Comparison of ENCODE assay signal across 11 mouse cellular contexts in the genomic region with DNA sequence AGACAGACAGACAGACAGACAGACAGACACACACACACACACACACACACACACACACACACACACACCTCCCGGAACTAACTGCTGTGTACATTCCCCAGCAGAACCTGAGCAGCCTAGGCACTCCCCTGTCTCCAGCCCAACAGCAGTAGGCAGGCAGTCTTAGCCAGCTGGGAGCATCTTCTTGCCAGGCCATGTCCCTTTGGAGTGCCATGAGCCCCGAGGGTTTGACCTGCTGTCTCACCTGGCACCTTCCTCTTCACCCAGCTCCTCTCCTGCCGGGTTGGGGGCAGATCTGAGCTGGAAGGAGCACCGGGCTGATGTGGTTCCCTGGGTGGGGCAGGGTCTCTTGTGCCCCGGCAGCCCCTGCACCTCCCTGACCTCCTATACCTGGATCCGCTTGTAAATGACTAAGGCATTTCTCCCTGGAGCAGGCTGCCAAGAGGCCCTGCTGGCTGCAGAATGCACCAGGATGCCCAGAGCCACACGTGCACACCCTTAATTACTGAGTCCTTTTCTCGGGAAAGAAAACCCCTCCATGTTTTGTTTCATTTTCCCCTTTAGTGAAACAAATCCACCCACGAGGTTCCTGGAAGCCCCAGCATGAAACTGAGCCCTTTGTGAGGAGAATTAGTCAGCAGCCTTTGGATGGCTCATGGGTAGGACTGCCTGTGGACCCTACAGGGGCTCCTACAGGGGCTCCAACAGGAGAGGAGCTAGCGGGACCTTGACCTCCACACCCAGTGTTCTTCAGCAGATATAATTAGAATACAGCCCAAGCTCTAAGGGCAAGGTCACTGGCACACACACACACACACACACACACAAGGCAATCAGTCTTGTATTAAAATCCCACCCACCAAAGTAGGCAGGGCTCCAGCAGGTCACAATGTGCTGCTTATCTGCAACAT. TPM values are rescaled to one million over a fixed set of nuclear protein-coding genes. Genes with fewer than 3 reads are reported as not detected.
DNase-seq lines count a peak whose midpoint lies in the region; ATAC-seq and TF ChIP-seq lines count a peak whose summit lies in the region.
"Had no signal": no experiment of that assay in that cellular context is flagged by ENCODE, and none has a peak within 500 bp of the region (broad histone marks: within the 10 kb centered on the region; RNA-seq: fewer than 3 reads in every experiment).

No protein-coding gene starts in this region.

- no peaks in the 10 kb centered on the region for H3K36me3 ChIP-seq in heart, embryonic 16.5 days (ENCODE audit: control insufficient read depth, insufficient read depth)
- no peaks in the 10 kb centered on the region for H3K36me3 ChIP-seq in embryonic facial prominence, embryonic 12.5 days
- H3K36me3 ChIP-seq in midbrain, embryonic 14.5 days (ENCODE audit: control insufficient read depth, insufficient read depth, low read length), result no peaks in the 10 kb centered on the region
- H3K36me3 ChIP-seq: liver, embryonic 15.5 days had no signal

- WGBS in heart, embryonic 16.5 days, result 52% methylated on average over 10 of the region's 10 CpGs
- WGBS in embryonic facial prominence, embryonic 12.5 days, result 37% methylated on average over 10 of the region's 10 CpGs
- WGBS in midbrain, embryonic 14.5 days, result 56% methylated on average over 10 of the region's 10 CpGs

- no peaks in the 10 kb centered on the region for H3K9me3 ChIP-seq in heart, embryonic 16.5 days (replicated peaks; ENCODE audit: control insufficient read depth, low read length)
- H3K9me3 ChIP-seq in embryonic facial prominence, embryonic 12.5 days, result no peaks in the 10 kb centered on the region
- H3K9me3 ChIP-seq in midbrain, embryonic 14.5 days (ENCODE audit: control insufficient read depth, low read length), result no peaks in the 10 kb centered on the region
- H3K9me3 ChIP-seq: liver, embryonic 15.5 days had no signal

- peak overlapping the region; percentile 6; the same call in 1 of the 2 replicates for H3K9ac ChIP-seq in heart, embryonic 16.5 days (ENCODE audit: low read length)
- no peak overlapping the region for H3K9ac ChIP-seq in embryonic facial prominence, embryonic 12.5 days
- H3K9ac ChIP-seq in midbrain, embryonic 14.5 days (replicated peaks; ENCODE audit: low read length), result 0 out of 2 replicates have a peak overlapping the region, but pooled peaks have one; percentile 16
- H3K9ac ChIP-seq: liver, embryonic 15.5 days had no signal

- H3K27ac ChIP-seq in heart, embryonic 16.5 days (ENCODE audit: low read length), result no peak overlapping the region
- H3K27ac ChIP-seq in embryonic facial prominence, embryonic 12.5 days, result peak overlapping the region; percentile 65
- H3K27ac ChIP-seq in midbrain, embryonic 14.5 days (replicated peaks; ENCODE audit: low read depth, low read length), result no peak overlapping the region
- H3K27ac ChIP-seq: left cerebral cortex, adult 2 months; liver, embryonic 15.5 days had no signal

- no peak for DNase-seq in heart, postnatal 4 days
- peak; percentile 51 for DNase-seq in brain, embryonic 14.5 days (ENCODE audit: low read depth)
- DNase-seq in midbrain, embryonic 14.5 days, result no peak
- no peak for DNase-seq in ovary, adult 18-20 months (ENCODE audit: low spot score)
- no peak for DNase-seq in right cerebral cortex, adult 2 months (ENCODE audit: low spot score in 2 of 2)
- DNase-seq: kidney, postnatal 14 days; right cerebral cortex, postnatal 14 days had no signal

- TF ChIP-seq CTCF in brain, embryonic 14.5 days (IDR thresholded peaks at IDR 0.05; ENCODE audit: borderline replicate concordance, extremely low read depth, insufficient read depth, insufficient read length), result no peak

- no peak for ATAC-seq in heart, embryonic 16.5 days (replicated peaks; ENCODE audit: extremely low read depth, insufficient read depth, low FRiP score)
- ATAC-seq in embryonic facial prominence, embryonic 12.5 days (ENCODE audit: insufficient number of reproducible peaks, insufficient read depth, low FRiP score, low TSS enrichment), result no peak
- no peak for ATAC-seq in midbrain, embryonic 14.5 days (ENCODE audit: low FRiP score, low TSS enrichment)

- no peak overlapping the region for H3K4me2 ChIP-seq in heart, embryonic 16.5 days (ENCODE audit: low read depth, low read length)
- 0 out of 2 replicates have a peak overlapping the region, but pooled peaks have one; percentile 11 for H3K4me2 ChIP-seq in embryonic facial prominence, embryonic 12.5 days (replicated peaks)
- no peak overlapping the region for H3K4me2 ChIP-seq in midbrain, embryonic 14.5 days (ENCODE audit: low read length)
- H3K4me2 ChIP-seq: liver, embryonic 15.5 days had no signal

- no peak for TF ChIP-seq POLR2A in brain, embryonic 14.5 days (IDR thresholded peaks at IDR 0.05; ENCODE audit: borderline replicate concordance, extremely low read depth, insufficient read depth, insufficient read length, poor library complexity, severe bottlenecking)

- no peaks in the 10 kb centered on the region for H3K27me3 ChIP-seq in heart, embryonic 16.5 days (ENCODE audit: control insufficient read depth, insufficient read depth, low read length)
- no peaks in the 10 kb centered on the region for H3K27me3 ChIP-seq in embryonic facial prominence, embryonic 12.5 days
- H3K27me3 ChIP-seq in midbrain, embryonic 14.5 days (ENCODE audit: control insufficient read depth, insufficient read depth, low read length), result no peaks in the 10 kb centered on the region

- H3K4me3 ChIP-seq in heart, embryonic 16.5 days (ENCODE audit: low read length), result no peak overlapping the region
- no peak overlapping the region for H3K4me3 ChIP-seq in embryonic facial prominence, embryonic 12.5 days
- no peak overlapping the region for H3K4me3 ChIP-seq in midbrain, embryonic 14.5 days (replicated peaks; ENCODE audit: low read depth, low read length)
- H3K4me3 ChIP-seq: left cerebral cortex, adult 2 months; liver, embryonic 15.5 days had no signal

- peaks cover 34% of the 10 kb centered on the region for H3K4me1 ChIP-seq in heart, embryonic 16.5 days (ENCODE audit: control insufficient read depth, insufficient read depth, low read length)
- peaks cover 84% of the 10 kb centered on the region for H3K4me1 ChIP-seq in embryonic facial prominence, embryonic 12.5 days
- peaks cover 20% of the 10 kb centered on the region for H3K4me1 ChIP-seq in midbrain, embryonic 14.5 days (ENCODE audit: control insufficient read depth, insufficient read depth, low read length)
- H3K4me1 ChIP-seq: liver, embryonic 15.5 days had no signal

RNA-seq across cellular contexts. Expression of gene Spsb1, which starts 11.8 kb away (rescaled TPM):
- 10.5 and 12.4 TPM in 2 replicates for polyA plus RNA-seq in heart, embryonic 16.5 days (2015; fragmentation: Nextera tagmentation; extraction: Ambion mirVana)
- total RNA-seq in heart, postnatal 4 days (2021), result 10 to 100 TPM; 26.2 to 26.7 TPM
- polyA plus RNA-seq in brain, embryonic 14.5 days (2012; rRNA removed), result 5.2 and 6.4 TPM in 2 replicates
- polyA plus RNA-seq in embryonic facial prominence, embryonic 12.5 days (2016; fragmentation: Nextera tagmentation; extraction: Ambion mirVana), result 21.0 and 22.6 TPM in 2 replicates
- 3.3 and 4.2 TPM in 2 replicates for polyA plus RNA-seq in midbrain, embryonic 14.5 days (2014; fragmentation: Nextera tagmentation; extraction: Ambion mirVana)
